Mouse (Mus musculus) midbrain, postnatal 0 days (tissue): ENCODE measurements at regions not wholly inside any gene's neighbourhood (a gene's known extent, or its start where the extent isn't known, plus 50 kb on each side); places are given as distances from the start of the nearest gene placed in this dataset.
A peak's percentile ranks its signal among the peaks of the same experiment; 100 is the strongest.

Experiments
- ATAC-seq: fragments of 200-750 bp; cut with Nextera tagmentation; 2 replicates; pipeline ENCODE4 v1.8.0; 2017; ENCODE audit warnings: moderate number of reproducible peaks, mild to moderate bottlenecking, moderate TSS enrichment, moderate library complexity; ENCODE audit not compliant: low FRiP score
- DNase-seq: peaks from one replicate; pipeline ENCODE4 v3.0.0-alpha.2; 2015; ENCODE audit warnings: low spot score
- H3K27ac ChIP-seq: fragments of 300-500 bp; sonication (generic); 2 replicates; pipeline ENCODE4 v1.5.1; 2014; ENCODE audit warnings: low read depth, mild to moderate bottlenecking, low read length, mixed read lengths
- H3K27me3 ChIP-seq: fragments of 300-500 bp; sonication (generic); 2 replicates; pipeline ENCODE4 v1.6.1; 2014; ENCODE audit warnings: low read length, control low read depth, mixed read lengths; ENCODE audit not compliant: insufficient read depth
- H3K36me3 ChIP-seq: fragments of 300-500 bp; sonication (generic); 2 replicates; pipeline ENCODE4 v1.6.1; 2014; ENCODE audit warnings: low read length, control low read depth, mixed read lengths; ENCODE audit not compliant: insufficient read depth
- H3K4me1 ChIP-seq: fragments of 300-500 bp; sonication (generic); 2 replicates; pipeline ENCODE4 v1.6.1; 2014; ENCODE audit warnings: mild to moderate bottlenecking, control low read depth, antibody characterized with exemption, low read length, mixed read lengths; ENCODE audit not compliant: insufficient read depth
- H3K4me2 ChIP-seq: fragments of 300-500 bp; sonication (generic); 2 replicates; pipeline ENCODE4 v1.6.1; 2014; ENCODE audit warnings: low read depth, mild to moderate bottlenecking, low read length, mixed read lengths; ENCODE audit not compliant: poor library complexity, severe bottlenecking
- H3K4me3 ChIP-seq: fragments of 300-500 bp; sonication (generic); 2 replicates; pipeline ENCODE4 v1.5.1; 2014; ENCODE audit warnings: low read depth, mild to moderate bottlenecking, low read length, moderate library complexity
- H3K9ac ChIP-seq: fragments of 300-500 bp; sonication (generic); replicated peaks from 2 replicates; pipeline ENCODE4 v1.6.1; 2014; ENCODE audit warnings: mild to moderate bottlenecking, low read length, moderate library complexity, mixed read lengths; ENCODE audit not compliant: poor library complexity, severe bottlenecking
- H3K9me3 ChIP-seq: fragments of 300-500 bp; sonication (generic); 2 replicates; pipeline ENCODE4 v1.6.1; 2016; ENCODE audit warnings: low read length, control low read depth
- CTCF ChIP-seq: IDR thresholded peaks from 2 replicates; pipeline ENCODE4 v1.5.1; 2016; ENCODE audit warnings: antibody characterized with exemption, mild to moderate bottlenecking
- WGBS: fragments of 180-500 bp; shearing (Covaris S2); extraction: QIAGEN DNeasy Blood & Tissue Kit; methylation state at CpG from one replicate; pipeline ENCODE4 v1.1.7; 2014; 5-methylcytosine and 5-hydroxymethylcytosine counted together

DNA sequence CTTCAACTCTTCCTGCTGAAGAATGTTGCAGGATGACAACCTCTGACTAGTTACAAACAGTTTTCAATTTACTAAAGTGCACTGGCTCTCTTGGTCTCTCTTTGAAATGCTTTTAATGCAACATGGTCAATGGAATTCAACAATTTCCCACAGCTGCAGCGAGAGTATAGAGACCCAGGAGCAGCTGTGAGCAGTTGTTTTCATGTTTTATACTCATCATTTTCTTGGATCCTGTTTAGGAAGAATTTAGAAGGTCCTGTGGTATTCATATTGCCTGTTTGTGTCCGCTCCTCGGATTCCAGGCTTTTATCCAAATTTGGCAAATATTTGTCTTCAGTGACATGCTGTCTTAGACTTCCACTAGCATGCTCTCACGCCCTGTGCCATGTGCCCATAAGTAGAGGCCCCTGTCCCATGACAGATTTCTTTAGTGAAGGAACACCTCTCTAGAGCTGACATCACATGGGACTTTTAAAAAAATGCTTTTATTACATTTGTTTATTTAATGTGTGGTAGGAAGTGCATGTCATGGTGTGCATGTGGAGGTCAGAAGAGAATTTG, 224.1 kb downstream of the C1d start:
- Histone ChIP-seq H3K4me3 (no peak overlapping the region), H3K27ac (no peak overlapping the region), H3K4me2 (no peak overlapping the region), H3K9ac (no peak overlapping the region), H3K9me3 (no peaks in the 10 kb centered on the region), H3K4me1 (no peaks in the 10 kb centered on the region), H3K36me3 (no peaks in the 10 kb centered on the region), H3K27me3 (no peaks in the 10 kb centered on the region)
- ATAC-seq (no peak), DNase-seq (no peak)
- 80% methylated on average over 4 of the region's 4 CpGs for WGBS
- no peak for TF ChIP-seq CTCF

GRCm38 (mm10) chr11:17483849-17484441, 226.6 kb downstream of the C1d start:
- Histone ChIP-seq H3K4me1 (no peaks in the 10 kb centered on the region), H3K27ac (no peak overlapping the region), H3K9ac (no peak overlapping the region), H3K4me3 (no peak overlapping the region), H3K9me3 (no peaks in the 10 kb centered on the region), H3K27me3 (no peaks in the 10 kb centered on the region), H3K36me3 (no peaks in the 10 kb centered on the region), H3K4me2 (no peak overlapping the region)
- 74% methylated on average over 3 of the region's 3 CpGs for WGBS
- no peak for ATAC-seq
- no peak for TF ChIP-seq CTCF
- no peak for DNase-seq

DNA sequence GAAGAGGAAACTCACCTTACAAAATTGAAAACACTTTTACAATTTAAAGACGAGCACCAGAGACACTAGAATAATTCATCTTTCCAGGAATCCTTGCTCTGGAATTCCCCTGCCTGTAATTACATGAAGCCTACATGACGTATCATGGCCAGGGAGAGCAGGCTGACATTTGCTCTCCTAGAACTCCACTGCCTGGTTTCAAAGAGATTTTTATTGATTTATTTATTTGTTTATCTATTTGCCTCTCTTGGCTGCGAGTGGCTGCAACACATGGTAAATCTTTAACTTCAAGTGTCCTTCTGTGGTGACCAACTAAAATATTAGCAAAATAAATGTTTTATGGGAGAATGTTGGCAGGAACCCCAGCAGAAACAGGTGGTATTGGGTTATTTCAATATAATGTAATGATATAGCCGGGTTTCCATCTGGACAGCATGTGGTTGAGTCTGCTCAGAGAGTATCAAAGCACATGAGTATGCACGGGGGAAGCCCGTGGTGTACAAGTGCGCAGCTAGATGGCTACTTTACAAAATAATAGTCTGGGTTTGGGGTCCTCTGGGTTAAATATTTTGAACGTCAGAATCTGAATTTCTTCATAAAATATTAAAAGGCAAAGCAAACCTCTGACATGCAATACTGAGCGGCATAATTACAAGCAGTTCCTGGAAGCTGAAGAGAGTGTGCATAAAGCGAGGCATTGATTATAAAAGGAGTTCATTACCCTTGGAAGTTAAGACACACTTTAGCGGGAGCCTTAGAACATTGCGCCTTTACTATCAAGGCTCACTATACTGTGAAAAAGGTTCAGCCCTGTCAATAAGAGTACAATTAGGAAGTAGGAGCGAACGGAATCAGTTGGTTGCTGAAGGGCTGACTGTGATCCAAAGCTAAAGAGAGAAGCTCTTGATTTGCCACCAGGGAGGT, 244.0 kb downstream of the C1d start:
- H3K27me3 ChIP-seq, result no peaks in the 10 kb centered on the region
- H3K4me1 ChIP-seq, result no peaks in the 10 kb centered on the region
- DNase-seq (peak; percentile 5), ATAC-seq (no peak; the same call in 1 of the 2 replicates)
- 78% methylated on average over 14 of the region's 14 CpGs for WGBS
- no peak overlapping the region for H3K4me2 ChIP-seq
- H3K27ac ChIP-seq, result no peak overlapping the region
- no peak overlapping the region for H3K9ac ChIP-seq
- TF ChIP-seq CTCF, result no peak
- H3K9me3 ChIP-seq, result no peaks in the 10 kb centered on the region
- H3K4me3 ChIP-seq, result no peak overlapping the region
- no peaks in the 10 kb centered on the region for H3K36me3 ChIP-seq

- Histone ChIP-seq H3K4me2 (no peak overlapping the region), H3K4me3 (no peak overlapping the region), H3K4me1 (no peaks in the 10 kb centered on the region), H3K9ac (no peak overlapping the region), H3K36me3 (no peaks in the 10 kb centered on the region), H3K27me3 (no peaks in the 10 kb centered on the region), H3K27ac (no peak overlapping the region), H3K9me3 (no peaks in the 10 kb centered on the region)
- ATAC-seq, result peak; percentile 23; the same call in 1 of the 2 replicates
- WGBS, result 85% methylated on average over 7 of the region's 7 CpGs
- TF ChIP-seq CTCF, result no peak
- peak; percentile 6 for DNase-seq
These were observed 244.7 kb downstream of the C1d start for GRCm38 (mm10) chr11:17502052-17502451.

DNA sequence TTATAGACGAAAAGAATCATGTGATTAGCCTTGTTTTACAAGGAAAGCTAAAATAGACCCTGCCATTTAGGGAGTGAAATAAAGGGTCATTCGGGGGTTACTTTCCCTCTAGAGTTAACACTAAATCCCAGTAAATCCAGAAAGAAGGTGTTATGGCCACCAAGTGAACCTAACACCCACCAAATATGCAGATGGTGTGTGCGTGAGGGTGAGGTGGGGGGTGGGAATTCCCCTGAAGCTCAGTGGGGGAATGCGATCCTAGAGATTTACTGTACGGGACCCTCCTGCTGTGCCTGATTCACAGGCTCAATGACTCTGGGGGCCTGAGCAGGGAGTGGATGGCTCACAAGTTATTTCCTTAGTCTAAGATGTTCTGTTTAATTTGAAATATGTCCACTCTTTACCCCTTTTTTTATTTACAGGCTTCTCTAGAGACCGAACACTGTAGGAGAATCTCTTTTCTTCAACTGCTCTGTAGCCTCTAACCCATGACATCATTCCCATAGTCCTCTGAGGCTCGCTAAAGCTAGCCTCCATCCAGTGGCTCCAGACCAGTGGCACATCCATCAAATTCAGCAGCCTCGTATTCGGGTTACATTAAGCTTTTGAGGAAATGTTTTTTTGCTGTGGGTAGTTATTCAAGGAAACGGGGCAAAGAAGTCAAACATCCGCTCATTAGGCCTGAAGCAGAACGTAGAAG, 265.0 kb downstream of the C1d start:
- 90% methylated on average over 12 of the region's 12 CpGs for WGBS
- no peak overlapping the region for H3K9ac ChIP-seq
- H3K4me3 ChIP-seq, result no peak overlapping the region

More for the DNA sequence above, 265.0 kb downstream of the C1d start:
- DNase-seq, result no peak
- Histone ChIP-seq H3K9me3 (no peaks in the 10 kb centered on the region), H3K27me3 (no peaks in the 10 kb centered on the region), H3K27ac (no peak overlapping the region), H3K36me3 (no peaks in the 10 kb centered on the region), H3K4me1 (0 out of 2 replicates have a peak, but pooled peaks cover 3% of the 10 kb centered on the region), H3K4me2 (no peak overlapping the region)
- no peak for ATAC-seq
- TF ChIP-seq CTCF, result no peak
